Mouse (Mus musculus) frontal cortex, postnatal 14 days (tissue): ENCODE measurements at regions not wholly inside any gene's neighbourhood (a gene's known extent, or its start where the extent isn't known, plus 50 kb on each side); places are given as distances from the start of the nearest gene placed in this dataset.

Experiments
- DNase-seq, 2 experiments: peaks; one replicate each; pipeline ENCODE4 v3.0.0; 2022; ENCODE audit warnings: low spot score in 2 of 2

DNA sequence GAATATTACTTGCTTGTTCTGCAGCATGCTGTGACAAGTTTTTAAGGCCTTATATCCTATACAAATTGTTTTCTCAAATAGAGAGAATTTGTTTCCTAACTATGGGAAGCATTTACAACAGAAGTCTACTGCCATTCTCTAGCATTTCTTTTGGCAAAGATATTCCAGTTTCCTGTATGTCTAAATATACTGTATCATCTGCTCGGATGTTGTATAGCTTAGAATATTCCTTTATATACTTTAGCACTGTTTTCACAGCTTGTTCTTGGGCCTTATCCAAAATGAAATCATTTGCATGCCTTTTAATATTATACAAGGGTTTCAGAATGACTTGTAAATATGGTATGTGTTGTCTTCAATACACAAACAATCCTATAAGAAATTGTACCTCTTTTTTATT, 92.1 kb upstream of the Ins2 start:
- no peak for DNase-seq

DNA sequence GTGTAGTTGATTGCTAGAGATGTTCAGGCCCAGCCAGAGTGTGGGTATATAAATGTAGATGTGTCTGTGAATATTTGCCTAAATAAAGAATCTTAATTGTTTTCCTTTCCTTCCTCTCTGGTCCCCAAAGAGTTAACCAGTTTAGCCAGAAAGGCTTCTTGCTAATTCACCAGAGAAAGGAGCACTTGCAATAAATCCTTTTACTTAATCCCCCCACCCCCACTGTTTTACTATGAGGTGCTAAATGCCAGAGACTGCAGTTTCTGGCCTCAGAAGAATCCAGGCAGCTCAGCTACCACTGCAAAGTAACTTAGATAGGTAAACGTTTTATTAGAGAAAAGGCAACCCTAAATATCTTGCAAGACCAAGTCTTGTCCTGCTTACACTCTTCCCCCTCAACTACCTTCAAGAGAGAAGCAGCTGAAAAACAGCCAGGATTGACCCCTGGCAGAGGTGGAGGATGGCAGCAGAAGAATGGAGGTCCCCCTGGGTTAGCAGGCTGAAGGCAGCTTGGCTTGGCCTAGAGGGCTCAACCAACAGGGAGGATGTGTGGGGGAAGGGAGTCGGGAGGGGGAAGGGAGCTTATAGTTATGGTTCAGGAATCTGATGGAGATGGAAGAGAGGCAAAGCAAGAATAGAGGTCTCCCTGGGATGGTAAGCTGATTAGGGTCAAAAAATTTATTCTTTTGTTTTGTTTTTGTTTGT, 87.9 kb upstream of the Ins2 start:
- no peak for DNase-seq

DNA sequence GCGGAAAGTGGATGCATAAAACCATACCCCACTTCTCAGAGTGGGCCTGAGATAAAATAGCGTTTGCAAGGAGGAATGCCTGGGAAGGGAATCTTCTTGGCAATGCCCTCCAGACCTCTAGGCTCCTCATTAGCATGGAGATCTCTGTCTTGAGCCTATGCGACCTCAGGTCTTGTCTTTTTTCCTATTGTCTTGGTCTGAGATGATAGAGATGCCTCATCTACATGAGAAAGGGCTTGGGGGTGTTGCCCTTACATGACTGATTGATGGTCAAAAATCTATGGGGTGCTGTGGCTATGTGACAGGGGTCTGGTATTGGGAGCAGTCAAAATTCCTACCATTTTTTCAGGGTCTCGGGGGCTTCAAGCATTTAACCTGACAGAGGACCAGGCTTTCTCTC, 67.5 kb upstream of the Ins2 start:
- DNase-seq: no peak

DNA sequence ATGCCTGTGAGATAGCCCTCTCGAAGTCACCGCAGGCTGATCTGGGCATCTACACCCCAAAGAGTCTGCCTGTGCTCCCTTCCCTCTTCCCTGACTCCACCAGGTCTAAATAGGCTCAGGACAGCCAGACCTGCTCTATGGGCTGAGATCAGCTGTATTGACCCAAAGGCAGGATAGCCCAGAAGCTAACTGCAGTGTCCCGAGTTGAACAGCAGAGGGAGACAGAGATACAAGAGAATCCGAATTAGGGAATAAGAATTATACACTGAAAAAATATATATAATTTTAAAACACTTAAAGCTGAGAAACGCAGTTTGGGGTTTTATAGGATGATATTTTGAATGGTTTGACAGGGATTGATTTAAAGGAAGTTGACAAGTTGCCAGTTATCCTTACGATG, 56.2 kb upstream of the Ins2 start:
- peak; percentile 5 to 49 for DNase-seq

DNA sequence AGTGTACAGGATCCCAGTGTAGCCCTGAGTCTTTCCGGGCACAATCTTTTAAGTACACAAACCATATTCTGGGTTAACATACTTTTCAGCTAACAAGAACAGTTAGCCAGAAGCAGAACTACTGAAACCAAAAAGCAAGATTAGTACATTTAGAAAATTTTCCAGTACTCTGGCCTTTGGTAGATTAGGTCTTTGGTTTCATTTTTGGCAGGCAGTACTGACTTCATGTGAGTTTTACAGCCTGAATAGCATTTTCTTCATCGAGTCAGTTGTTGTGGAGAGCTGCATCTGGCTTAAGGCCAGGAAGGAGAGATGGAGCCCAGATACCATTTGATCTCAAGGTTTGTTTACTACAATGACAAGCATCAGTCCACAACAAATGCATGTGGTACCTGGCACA, 51.3 kb upstream of the Ins2 start:
- no peak for DNase-seq
